Mouse (Mus musculus) heart, embryonic 13.5 days (tissue): ENCODE measurements around the gene Fndc1. TPM values are rescaled to one million over a fixed set of nuclear protein-coding genes. Genes with fewer than 3 reads are reported as not detected.

ENCODE experiments used
- ATAC-seq: fragments of 200-750 bp; cut with Nextera tagmentation; 2 replicates; pipeline ENCODE4 v1.8.0; 2017; ENCODE audit warnings: moderate TSS enrichment; ENCODE audit not compliant: insufficient number of reproducible peaks, low FRiP score, low TSS enrichment; ENCODE audit errors: extremely low read depth
- H3K27ac ChIP-seq: fragments of 300-500 bp; sonication (generic); replicated peaks from 2 replicates; pipeline ENCODE4 v1.5.1; 2015; ENCODE audit warnings: moderate library complexity, mild to moderate bottlenecking, inconsistent platforms
- H3K27me3 ChIP-seq: fragments of 300-500 bp; sonication (generic); replicated peaks from 2 replicates; pipeline ENCODE4 v1.6.1; 2015; ENCODE audit warnings: mild to moderate bottlenecking, inconsistent platforms
- H3K36me3 ChIP-seq: fragments of 300-500 bp; sonication (generic); 2 replicates; pipeline ENCODE4 v1.6.1; 2015; ENCODE audit warnings: mild to moderate bottlenecking, inconsistent platforms
- H3K4me1 ChIP-seq: fragments of 300-500 bp; sonication (generic); 2 replicates; pipeline ENCODE4 v1.6.1; 2015; ENCODE audit warnings: inconsistent platforms
- H3K4me2 ChIP-seq: fragments of 300-500 bp; sonication (generic); 2 replicates; pipeline ENCODE4 v1.6.1; 2015; ENCODE audit warnings: inconsistent platforms, mild to moderate bottlenecking, moderate library complexity
- H3K4me3 ChIP-seq: fragments of 300-500 bp; sonication (generic); 2 replicates; pipeline ENCODE4 v1.5.1; 2015; ENCODE audit warnings: moderate library complexity, mild to moderate bottlenecking, inconsistent platforms
- H3K9ac ChIP-seq: fragments of 300-500 bp; sonication (generic); 2 replicates; pipeline ENCODE4 v1.6.1; 2015; ENCODE audit warnings: inconsistent platforms, mild to moderate bottlenecking, moderate library complexity
- H3K9me3 ChIP-seq: fragments of 300-500 bp; sonication (generic); 2 replicates; pipeline ENCODE4 v1.6.1; 2016; ENCODE audit warnings: inconsistent platforms
- WGBS: fragments of 180-500 bp; shearing (Covaris S2); methylation state at CpG from one replicate; pipeline ENCODE4 v1.1.7; 2015; ENCODE audit warnings: mixed read lengths; 5-methylcytosine and 5-hydroxymethylcytosine counted together
- polyA plus RNA-seq: library from polyadenylated mRNA; unstranded; fragments of >200 nt; fragmentation: Nextera tagmentation; extraction: Ambion mirVana; gene quantifications from 2 replicates; pipeline ENCODE4 v1.2.1, GENCODE M21; 2015

The Fndc1 gene
- polyA plus RNA-seq, 1 experiment from 2014 or later: 10.8 TPM

DNA sequence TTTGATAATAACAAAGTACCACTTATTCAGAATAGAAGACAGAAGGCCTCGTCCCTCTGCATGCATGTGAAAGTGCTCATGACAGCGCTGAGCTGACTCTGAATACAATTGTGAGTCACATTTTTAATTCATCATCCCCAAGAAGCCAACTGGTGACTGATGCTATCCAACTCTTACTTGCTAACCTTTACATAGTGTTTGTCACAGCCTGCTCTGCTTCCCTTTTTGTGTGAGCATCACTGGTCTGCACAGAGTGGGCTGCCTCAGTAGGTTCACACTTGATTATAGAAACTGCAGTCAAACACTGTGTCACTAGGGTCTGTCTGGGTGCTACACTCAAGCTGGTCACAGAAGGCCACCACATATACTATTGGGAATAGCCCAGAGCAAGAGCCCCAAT is 10.5 kb downstream of the Fndc1 start:
- Histone ChIP-seq H3K4me1 (no peaks in the 10 kb centered on the region), H3K27ac (no peak overlapping the region), H3K9me3 (no peaks in the 10 kb centered on the region), H3K36me3 (no peaks in the 10 kb centered on the region), H3K4me2 (no peak overlapping the region), H3K4me3 (no peak overlapping the region), H3K9ac (no peak overlapping the region), H3K27me3 (peaks cover 13% of the 10 kb centered on the region; the same call in 1 of the 2 replicates)
- WGBS: 67% methylated on average over 2 of the region's 2 CpGs
- ATAC-seq: no peak

- no peak overlapping the region for H3K9ac ChIP-seq
- no peak overlapping the region for H3K4me3 ChIP-seq
- peaks cover 6% of the 10 kb centered on the region for H3K27me3 ChIP-seq
- H3K9me3 ChIP-seq: no peaks in the 10 kb centered on the region
- ATAC-seq: no peak
- 50% methylated on average over 3 of the region's 3 CpGs for WGBS
- no peak overlapping the region for H3K4me2 ChIP-seq
- no peaks in the 10 kb centered on the region for H3K36me3 ChIP-seq
- H3K27ac ChIP-seq: no peak overlapping the region
- H3K4me1 ChIP-seq: no peaks in the 10 kb centered on the region
These were observed 12.7 kb downstream of the Fndc1 start for GRCm38 (mm10) chr17:7814433-7814832.

DNA sequence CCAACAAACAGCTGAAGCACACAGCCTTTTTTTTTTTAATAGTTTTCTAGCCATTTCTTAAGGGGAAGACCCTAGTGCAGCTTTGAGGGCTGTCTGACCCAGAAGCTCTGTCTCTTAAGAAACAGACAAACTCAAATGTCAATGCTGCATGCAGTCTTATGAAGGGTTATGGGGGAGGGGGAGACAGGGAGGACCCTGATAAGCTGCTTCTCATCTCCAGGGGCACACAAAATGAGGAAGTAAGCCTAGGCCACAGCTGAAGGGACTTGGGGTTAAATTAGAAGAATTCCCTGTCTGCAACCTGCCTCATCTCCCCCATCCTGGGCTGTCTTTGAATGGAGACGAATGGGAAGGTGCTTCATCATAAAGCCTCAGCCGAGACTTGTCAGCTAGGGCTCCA is 19.1 kb downstream of the Fndc1 start:
- no peak overlapping the region for H3K27ac ChIP-seq
- 80% methylated on average over 2 of the region's 2 CpGs for WGBS
- H3K36me3 ChIP-seq: no peaks in the 10 kb centered on the region
- H3K9ac ChIP-seq: no peak overlapping the region
- no peak for ATAC-seq
- no peak overlapping the region for H3K4me2 ChIP-seq
- H3K27me3 ChIP-seq: peaks cover 4% of the 10 kb centered on the region
- H3K4me1 ChIP-seq: no peaks in the 10 kb centered on the region
- H3K9me3 ChIP-seq: no peaks in the 10 kb centered on the region
- no peak overlapping the region for H3K4me3 ChIP-seq

- Histone ChIP-seq H3K4me3 (no peak overlapping the region), H3K27ac (no peak overlapping the region), H3K9ac (no peak overlapping the region), H3K4me1 (no peaks in the 10 kb centered on the region), H3K4me2 (no peak overlapping the region), H3K27me3 (peaks cover 4% of the 10 kb centered on the region), H3K9me3 (no peaks in the 10 kb centered on the region), H3K36me3 (no peaks in the 10 kb centered on the region)
- no peak for ATAC-seq
- 83% methylated on average over 6 of the region's 6 CpGs for WGBS
These were observed 22.0 kb downstream of the Fndc1 start for GRCm38 (mm10) chr17:7805105-7805504.

- H3K27me3 ChIP-seq: no peaks in the 10 kb centered on the region
- no peaks in the 10 kb centered on the region for H3K4me1 ChIP-seq
- no peaks in the 10 kb centered on the region for H3K9me3 ChIP-seq
- H3K27ac ChIP-seq: no peak overlapping the region
- no peak overlapping the region for H3K4me3 ChIP-seq
- no peak overlapping the region for H3K4me2 ChIP-seq
- no peak overlapping the region for H3K9ac ChIP-seq
- WGBS: 70% methylated on average over 9 of the region's 9 CpGs
- ATAC-seq: no peak
- H3K36me3 ChIP-seq: no peaks in the 10 kb centered on the region
These were observed 24.6 kb downstream of the Fndc1 start for GRCm38 (mm10) chr17:7802483-7802882.

DNA sequence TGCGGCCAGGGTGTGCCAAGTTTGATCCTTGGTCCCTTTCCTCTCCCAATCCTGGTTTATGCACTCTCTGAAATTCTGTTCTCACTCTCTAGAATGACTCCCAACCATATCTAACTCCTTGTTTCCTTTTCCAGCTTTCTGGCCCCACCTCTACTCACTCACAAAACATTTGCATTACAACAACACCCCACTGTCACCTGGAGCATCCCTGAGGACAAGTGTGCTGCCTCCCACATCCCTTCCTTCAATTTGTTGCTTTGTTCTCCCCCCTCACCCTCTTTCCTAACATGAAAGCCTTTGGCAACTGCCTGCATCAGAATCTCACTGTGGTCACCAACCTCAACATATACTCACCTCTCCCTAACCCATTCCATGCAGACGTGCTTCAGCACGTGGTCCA is 27.2 kb downstream of the Fndc1 start:
- no peaks in the 10 kb centered on the region for H3K27me3 ChIP-seq
- WGBS: 61% methylated on average over 3 of the region's 3 CpGs
- no peak overlapping the region for H3K9ac ChIP-seq
- H3K4me3 ChIP-seq: no peak overlapping the region
- no peaks in the 10 kb centered on the region for H3K36me3 ChIP-seq
- H3K4me2 ChIP-seq: no peak overlapping the region
- no peaks in the 10 kb centered on the region for H3K4me1 ChIP-seq
- H3K27ac ChIP-seq: no peak overlapping the region
- ATAC-seq: no peak
- no peaks in the 10 kb centered on the region for H3K9me3 ChIP-seq

DNA sequence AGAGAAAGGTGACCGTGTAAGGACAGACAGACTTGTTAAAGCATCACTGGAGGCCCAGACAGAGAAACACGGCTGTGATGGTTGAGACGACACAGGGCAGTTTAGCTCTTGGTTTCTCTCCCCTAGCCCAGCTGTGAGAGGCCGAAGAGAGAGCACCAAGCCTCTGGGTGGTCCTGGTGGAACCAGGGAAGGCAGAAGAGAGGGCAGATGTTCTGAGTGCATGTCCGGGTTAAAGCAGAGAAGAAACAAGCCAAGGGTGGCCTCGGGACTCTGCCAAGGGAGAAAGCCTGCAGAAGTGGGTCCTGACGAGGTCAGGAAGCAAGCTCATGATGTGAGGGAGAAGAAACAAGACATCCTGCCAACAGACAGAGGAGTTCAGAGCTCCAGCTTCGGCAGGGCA is 31.5 kb downstream of the Fndc1 start:
- no peak overlapping the region for H3K9ac ChIP-seq
- ATAC-seq: no peak
- H3K4me3 ChIP-seq: no peak overlapping the region
- no peaks in the 10 kb centered on the region for H3K9me3 ChIP-seq
- no peak overlapping the region for H3K4me2 ChIP-seq
- no peak overlapping the region for H3K27ac ChIP-seq
- H3K36me3 ChIP-seq: no peaks in the 10 kb centered on the region
- no peaks in the 10 kb centered on the region for H3K27me3 ChIP-seq
- no peaks in the 10 kb centered on the region for H3K4me1 ChIP-seq
- 67% methylated on average over 8 of the region's 8 CpGs for WGBS

DNA sequence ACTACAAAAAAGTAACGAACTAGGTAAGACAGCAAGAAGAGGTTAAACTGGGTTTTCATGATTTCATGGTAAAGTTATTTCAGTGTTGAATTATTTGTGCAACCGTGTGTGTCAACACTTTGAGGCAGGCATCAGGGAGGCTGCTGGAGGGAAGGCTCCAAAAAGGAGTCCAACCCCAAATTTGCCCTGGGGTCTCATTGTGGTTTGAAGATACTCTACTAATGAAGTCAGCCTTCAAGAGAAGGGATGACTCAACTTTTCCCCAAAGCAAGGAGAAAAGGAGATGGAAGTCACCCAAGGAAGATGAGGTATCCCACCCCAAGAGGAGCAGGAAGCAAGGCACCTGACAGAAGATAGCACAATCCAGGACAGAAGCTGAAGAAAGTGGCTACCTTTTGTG is 31.9 kb downstream of the Fndc1 start:
- Histone ChIP-seq H3K27ac (no peak overlapping the region), H3K9ac (no peak overlapping the region), H3K4me3 (no peak overlapping the region), H3K4me1 (no peaks in the 10 kb centered on the region), H3K9me3 (no peaks in the 10 kb centered on the region), H3K4me2 (no peak overlapping the region), H3K27me3 (no peaks in the 10 kb centered on the region), H3K36me3 (no peaks in the 10 kb centered on the region)
- no peak for ATAC-seq
- 58% methylated on average over 2 of the region's 2 CpGs for WGBS

- H3K4me2 ChIP-seq: no peak overlapping the region
- no peaks in the 10 kb centered on the region for H3K27me3 ChIP-seq
- no peak overlapping the region for H3K4me3 ChIP-seq
- no peaks in the 10 kb centered on the region for H3K36me3 ChIP-seq
- H3K9me3 ChIP-seq: no peaks in the 10 kb centered on the region
- H3K27ac ChIP-seq: no peak overlapping the region
- H3K9ac ChIP-seq: no peak overlapping the region
- peaks cover 2% of the 10 kb centered on the region for H3K4me1 ChIP-seq
- no peak for ATAC-seq
- 72% methylated on average over 6 of the region's 6 CpGs for WGBS
These were observed 33.0 kb downstream of the Fndc1 start for GRCm38 (mm10) chr17:7794093-7794492.

DNA sequence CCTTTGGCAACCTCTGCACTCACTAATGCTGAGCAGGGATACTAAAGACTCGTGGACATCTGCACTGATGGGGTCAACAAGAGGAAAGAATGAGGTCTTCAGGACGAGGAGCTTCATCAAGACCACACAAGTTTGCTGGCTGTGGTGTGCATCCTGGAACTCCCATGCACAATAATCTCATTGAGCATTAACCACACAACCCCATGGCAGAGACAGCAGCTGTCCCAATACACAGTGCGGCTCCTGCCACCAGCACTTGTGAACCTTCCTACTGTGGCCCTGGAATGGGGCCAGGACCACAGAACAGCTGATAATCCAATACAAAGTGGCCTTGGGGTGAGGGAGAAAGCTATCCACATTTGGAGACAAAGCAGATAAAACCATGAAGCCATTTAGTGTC is 36.6 kb downstream of the Fndc1 start:
- H3K4me3 ChIP-seq: no peak overlapping the region
- H3K4me1 ChIP-seq: peaks cover 9% of the 10 kb centered on the region
- H3K4me2 ChIP-seq: no peak overlapping the region
- no peaks in the 10 kb centered on the region for H3K36me3 ChIP-seq
- WGBS: 56% methylated on average over 3 of the region's 3 CpGs
- no peak for ATAC-seq
- no peaks in the 10 kb centered on the region for H3K9me3 ChIP-seq
- no peak overlapping the region for H3K27ac ChIP-seq
- no peak overlapping the region for H3K9ac ChIP-seq
- no peaks in the 10 kb centered on the region for H3K27me3 ChIP-seq

- Histone ChIP-seq H3K4me1 (peaks cover 4% of the 10 kb centered on the region), H3K9ac (no peak overlapping the region), H3K36me3 (no peaks in the 10 kb centered on the region), H3K9me3 (no peaks in the 10 kb centered on the region), H3K27ac (no peak overlapping the region), H3K4me2 (no peak overlapping the region), H3K4me3 (no peak overlapping the region), H3K27me3 (no peaks in the 10 kb centered on the region)
- WGBS: 79% methylated on average over 3 of the region's 3 CpGs
- no peak for ATAC-seq
These were observed 53.0 kb downstream of the Fndc1 start for GRCm38 (mm10) chr17:7774101-7774500.

GRCm38 (mm10) chr17:7759786-7760185 is 67.3 kb downstream of the Fndc1 start:
- no peak overlapping the region for H3K4me2 ChIP-seq
- no peaks in the 10 kb centered on the region for H3K4me1 ChIP-seq
- H3K27me3 ChIP-seq: no peaks in the 10 kb centered on the region
- no peaks in the 10 kb centered on the region for H3K9me3 ChIP-seq
- WGBS: 72% methylated on average over 4 of the region's 4 CpGs
- no peak overlapping the region for H3K9ac ChIP-seq
- no peak overlapping the region for H3K4me3 ChIP-seq
- no peaks in the 10 kb centered on the region for H3K36me3 ChIP-seq
- H3K27ac ChIP-seq: no peak overlapping the region
- ATAC-seq: no peak

GRCm38 (mm10) chr17:7755001-7755400 is 72.1 kb downstream of the Fndc1 start:
- H3K4me1 ChIP-seq: no peaks in the 10 kb centered on the region
- H3K9me3 ChIP-seq: no peaks in the 10 kb centered on the region
- no peak for ATAC-seq
- no peak overlapping the region for H3K4me2 ChIP-seq
- H3K4me3 ChIP-seq: no peak overlapping the region
- whole genome bisulfite sequencing: 79% methylated on average over 11 of the region's 11 CpGs
- no peaks in the 10 kb centered on the region for H3K36me3 ChIP-seq
- H3K27me3 ChIP-seq: no peaks in the 10 kb centered on the region
- H3K9ac ChIP-seq: no peak overlapping the region
- no peak overlapping the region for H3K27ac ChIP-seq
